Mouse (Mus musculus): ENCODE data around the gene Casq1. TPM values are rescaled to one million over a fixed set of nuclear protein-coding genes. Genes with fewer than 3 reads are reported as not detected.
A peak's percentile ranks its signal among the peaks of the same experiment; 100 is the strongest.
"Not testable (repeated sequence)": the region's sequence is repeated elsewhere in the genome, so short reads cannot be mapped to it uniquely, and the experiment has no call there.

Casq1 gene
- total RNA-seq (2015) (not detected in 2 replicates), total RNA-seq (2017) (not detected in 2 replicates)

- no peak for ATAC-seq (ENCODE audit: poor library complexity, severe bottlenecking)
Measured at GRCm38 (mm10) chr1:172219451-172220406, at the start of gene Casq1. TSS of gene Casq1 (minus strand) at chr1:172219868.

DNA sequence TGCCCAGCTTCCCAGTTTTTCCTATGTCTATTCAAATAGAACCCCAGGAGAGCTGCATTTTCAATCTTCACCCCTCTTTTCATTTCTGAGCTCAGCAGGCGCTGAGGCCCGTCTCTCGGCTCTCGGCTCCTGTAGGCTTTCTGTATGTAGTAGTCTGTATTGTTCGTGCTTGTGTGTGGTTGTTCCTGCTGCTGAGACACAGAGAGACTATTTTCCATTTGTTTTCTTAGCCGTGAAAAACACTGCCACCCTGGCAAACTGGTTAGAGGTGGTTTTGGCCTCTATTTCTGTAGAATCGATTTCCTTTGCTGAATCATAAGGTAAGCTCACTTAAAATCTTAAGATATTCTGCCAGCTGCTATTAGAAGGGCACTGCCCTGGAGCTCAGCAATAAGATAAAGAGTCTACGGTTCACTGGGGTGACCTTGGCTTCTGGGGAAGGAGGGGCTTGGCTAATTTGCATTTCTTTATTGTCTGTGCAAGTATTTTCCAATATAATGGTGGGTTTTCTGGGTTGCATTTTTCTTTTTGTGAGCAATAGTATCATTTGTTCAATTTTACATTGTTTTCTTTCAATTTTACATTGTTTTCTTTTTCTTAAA, 41.9 kb upstream of the Casq1 start, which contains the start of gene Igsf8:
Gene Igsf8 (plus strand): TSS at position 165 of the 602 bp plus-strand sequence.
- ATAC-seq (ENCODE audit: poor library complexity, severe bottlenecking): no peak

DNA sequence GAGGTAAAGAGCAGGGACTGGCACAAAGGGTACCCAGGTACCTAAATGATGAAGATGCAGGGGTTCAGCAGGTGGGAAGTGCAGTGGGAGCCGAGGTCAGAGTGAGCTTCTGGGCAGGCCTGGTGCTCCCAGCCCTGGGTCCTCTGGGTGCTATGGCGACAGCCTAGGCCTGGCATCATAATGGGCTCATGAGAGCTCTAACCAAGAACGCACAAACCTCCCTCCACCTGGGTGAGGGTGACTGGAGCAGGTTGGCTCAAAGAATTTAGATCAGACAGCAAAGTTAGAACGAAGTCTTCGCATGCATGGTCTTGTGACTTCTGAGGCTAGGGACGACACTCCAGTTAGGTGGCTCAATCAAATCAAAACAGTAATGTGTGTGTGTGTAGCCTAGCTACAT, 38.6 kb upstream of the Casq1 start, which contains the start of gene Atp1a4:
Gene Atp1a4 (minus strand): TSS at position 101 of the 400 bp plus-strand sequence.
- ATAC-seq (ENCODE audit: poor library complexity, severe bottlenecking): no peak

DNA sequence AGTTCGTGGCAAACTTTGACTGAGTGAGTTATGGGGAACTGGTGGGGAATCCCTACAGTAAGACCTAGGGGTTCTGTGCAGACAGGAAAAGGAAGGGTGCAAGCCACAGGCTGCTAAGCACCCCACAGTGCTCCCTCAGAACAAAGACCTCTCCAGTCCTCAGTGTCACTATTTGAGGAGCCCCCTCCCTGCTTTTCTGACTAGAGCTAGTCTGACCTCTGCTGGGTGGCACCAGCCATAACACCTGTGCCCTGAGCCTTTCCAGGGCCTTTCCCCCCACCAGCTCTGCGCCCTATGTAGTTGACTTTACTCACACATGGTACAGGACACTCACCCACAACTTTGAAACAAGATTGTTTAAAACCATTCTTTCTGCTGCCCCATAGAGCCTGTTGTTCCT, 28.0 kb upstream of the Casq1 start:
- peak; percentile 21; the same call in 1 of the 2 replicates for ATAC-seq (ENCODE audit: poor library complexity, severe bottlenecking)

- ATAC-seq (ENCODE audit: poor library complexity, severe bottlenecking): no peak
Measured at GRCm38 (mm10) chr1:172247216-172247615, 27.5 kb upstream of the Casq1 start.

DNA sequence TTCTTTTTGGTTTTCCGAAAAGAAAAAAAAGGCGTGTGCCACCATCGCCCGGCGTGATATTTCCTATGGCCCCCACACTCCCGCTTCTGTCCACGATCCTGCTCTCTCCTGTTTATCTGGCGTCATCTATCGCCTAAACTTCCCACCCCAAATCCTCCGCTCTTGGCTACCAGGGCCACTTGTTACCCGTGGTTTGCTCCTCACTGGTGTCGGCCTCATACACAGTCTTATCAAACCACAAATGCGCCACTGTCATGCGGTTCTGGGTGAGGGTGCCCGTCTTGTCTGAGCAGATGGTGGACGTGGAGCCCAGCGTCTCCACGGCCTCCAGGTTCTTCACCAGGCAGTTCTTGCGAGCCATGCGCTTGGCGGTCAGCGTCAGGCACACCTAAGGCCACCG, 25.0 kb upstream of the Casq1 start:
- not testable (repeated sequence) for ATAC-seq (ENCODE audit: poor library complexity, severe bottlenecking)

DNA sequence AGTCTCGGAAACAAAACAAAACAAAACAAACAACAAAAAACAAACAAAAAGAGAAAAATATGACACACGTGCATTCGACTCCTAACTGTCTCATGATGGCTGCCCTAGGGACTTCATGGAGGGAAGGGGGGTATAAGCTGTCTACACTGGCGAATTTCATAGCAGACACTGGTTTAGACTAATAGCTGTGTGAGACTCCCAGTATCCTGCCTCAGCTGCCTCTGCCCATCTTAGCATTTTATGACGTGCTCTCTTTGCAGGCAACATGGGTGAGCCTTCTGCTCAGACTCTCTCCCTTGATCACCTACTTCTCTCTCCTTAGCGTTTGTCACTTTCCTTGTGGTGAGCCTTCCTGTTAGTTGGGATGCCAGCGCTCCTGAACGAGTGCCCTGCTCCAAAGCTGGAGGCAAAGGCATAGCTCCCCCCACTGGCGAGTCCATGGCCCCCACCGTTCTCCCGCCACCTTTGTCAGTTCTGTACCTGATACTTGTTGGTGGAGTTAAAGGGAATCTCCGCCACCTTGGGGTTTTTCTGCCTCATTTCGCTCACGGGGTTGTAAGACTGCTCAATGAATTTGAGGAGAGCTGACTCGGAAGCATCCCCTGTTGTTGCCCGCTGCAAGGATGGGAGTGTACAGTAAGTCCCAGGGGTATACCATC, 24.0 kb upstream of the Casq1 start:
- ATAC-seq (ENCODE audit: poor library complexity, severe bottlenecking): no peak

DNA sequence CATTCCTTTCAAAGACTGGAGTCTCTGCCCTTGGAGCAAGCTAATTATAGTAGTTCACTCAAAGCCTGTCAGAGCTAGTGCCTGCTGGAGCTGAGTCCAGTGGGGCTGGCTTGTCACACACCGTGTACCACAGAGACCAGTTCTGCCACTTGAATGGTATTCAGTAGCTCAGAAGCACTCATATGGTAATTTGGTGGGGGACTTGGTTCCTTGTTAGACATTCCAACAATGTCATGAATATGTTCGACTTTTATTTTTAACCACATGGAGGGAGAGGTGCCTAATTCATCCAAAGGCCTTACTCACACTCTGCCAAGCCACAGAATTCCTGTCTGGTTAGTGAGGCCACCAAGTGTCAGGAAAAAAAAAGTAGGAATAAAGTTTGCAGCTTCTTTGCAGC, 22.7 kb upstream of the Casq1 start:
- ATAC-seq (ENCODE audit: poor library complexity, severe bottlenecking): no peak

DNA sequence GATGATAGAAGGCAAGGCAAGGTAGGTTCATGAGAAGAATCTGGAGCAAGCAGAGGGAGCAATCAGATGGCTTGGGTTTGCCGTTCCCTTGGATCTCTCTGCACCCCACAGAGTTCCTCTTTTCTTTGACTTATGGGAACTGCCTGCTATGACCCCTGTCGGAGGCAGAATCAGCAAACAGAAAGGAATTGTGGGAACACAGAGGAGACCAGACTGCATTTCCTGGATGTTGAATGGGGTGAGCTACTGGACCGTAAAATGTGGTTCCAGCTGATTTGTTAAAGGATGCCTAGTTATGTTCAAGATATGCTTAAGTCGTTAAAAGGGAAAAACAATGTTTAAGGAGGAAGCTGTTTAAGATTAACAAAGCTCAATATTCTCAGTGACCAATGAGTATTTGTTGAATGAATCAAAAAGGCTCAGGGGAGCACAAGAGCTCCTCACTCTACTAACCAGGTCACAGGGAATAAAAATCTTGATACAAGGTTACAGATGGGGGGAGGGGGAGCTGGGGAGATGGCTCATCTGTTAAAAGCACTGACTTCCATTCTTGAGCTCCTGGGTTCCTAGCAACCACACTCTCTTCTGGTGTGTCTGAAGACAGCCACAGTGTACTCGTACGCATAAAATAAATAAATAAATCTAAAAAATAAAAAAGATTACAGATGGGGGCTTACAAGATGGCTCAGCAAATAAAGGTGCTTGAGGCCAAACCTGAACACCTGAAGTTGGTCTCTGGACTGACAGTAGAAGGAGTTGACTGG, 21.5 kb upstream of the Casq1 start:
- peak; percentile 72 for ATAC-seq (ENCODE audit: poor library complexity, severe bottlenecking)

- no peak for ATAC-seq (ENCODE audit: poor library complexity, severe bottlenecking)
Measured at GRCm38 (mm10) chr1:172229215-172229614, 9.5 kb upstream of the Casq1 start.

GRCm38 (mm10) chr1:172228209-172228608, 8.5 kb upstream of the Casq1 start:
- ATAC-seq (ENCODE audit: poor library complexity, severe bottlenecking): no peak

DNA sequence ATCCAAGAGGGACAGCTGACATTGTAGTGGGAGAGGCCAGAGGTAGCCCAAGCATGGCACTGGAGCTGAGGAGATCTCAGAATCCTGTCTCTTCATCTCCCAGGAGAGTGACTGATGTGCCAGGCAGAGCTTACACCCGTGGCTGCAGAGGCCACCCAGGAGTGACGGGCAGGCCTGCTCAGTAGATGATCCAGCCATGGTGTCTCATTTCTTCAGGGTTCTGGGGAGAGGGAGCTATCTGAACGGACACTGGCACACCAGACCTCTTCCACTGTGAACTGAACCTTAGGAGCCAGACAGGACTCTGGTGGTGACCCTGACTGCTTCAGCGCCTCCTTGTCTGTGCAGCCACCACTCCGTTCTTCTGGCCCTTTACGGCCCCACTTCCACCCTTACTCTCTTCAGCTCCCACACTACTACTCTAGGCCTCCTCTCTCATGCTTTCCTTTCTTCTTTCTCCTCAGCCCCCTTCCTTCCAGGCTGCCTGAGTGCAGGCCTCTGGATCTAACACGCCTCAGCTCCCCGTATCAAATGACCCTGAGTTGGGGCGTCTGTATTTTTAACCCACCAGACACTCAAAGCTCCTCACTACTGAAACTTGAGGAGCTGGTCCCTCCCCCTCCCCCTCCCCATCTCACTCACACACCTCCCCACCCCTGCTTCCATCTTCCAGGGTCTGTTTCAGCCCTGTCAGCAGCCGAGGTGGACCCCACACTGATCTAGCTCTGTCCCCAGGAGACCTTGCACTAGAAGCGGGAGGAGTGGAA, 1.8 kb upstream of the Casq1 start:
- ATAC-seq (ENCODE audit: poor library complexity, severe bottlenecking): no peak

DNA sequence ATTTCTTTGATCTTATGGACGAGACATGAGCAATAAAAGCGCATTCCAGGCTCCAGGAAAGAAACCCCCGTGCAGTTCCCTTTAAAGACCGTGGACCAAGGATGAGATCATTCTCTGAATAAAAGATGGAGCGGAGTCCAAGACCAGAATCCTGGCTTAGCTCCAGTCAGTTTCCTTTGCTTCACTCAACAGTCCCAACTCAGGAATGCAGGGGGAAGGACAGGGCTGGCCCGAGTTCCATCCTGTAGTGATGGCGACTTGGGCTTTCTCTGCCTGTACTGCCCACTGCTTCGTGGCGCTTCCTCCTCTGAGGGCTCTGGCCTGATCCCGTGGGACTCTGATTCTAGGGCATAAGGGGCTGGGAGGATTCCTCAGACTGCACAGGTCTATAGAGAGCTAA, 746 bp upstream of the Casq1 start:
- ATAC-seq (ENCODE audit: poor library complexity, severe bottlenecking): no peak

- ATAC-seq (ENCODE audit: poor library complexity, severe bottlenecking): no peak
Measured at GRCm38 (mm10) chr1:172218164-172218910, 1.3 kb downstream of the Casq1 start.

DNA sequence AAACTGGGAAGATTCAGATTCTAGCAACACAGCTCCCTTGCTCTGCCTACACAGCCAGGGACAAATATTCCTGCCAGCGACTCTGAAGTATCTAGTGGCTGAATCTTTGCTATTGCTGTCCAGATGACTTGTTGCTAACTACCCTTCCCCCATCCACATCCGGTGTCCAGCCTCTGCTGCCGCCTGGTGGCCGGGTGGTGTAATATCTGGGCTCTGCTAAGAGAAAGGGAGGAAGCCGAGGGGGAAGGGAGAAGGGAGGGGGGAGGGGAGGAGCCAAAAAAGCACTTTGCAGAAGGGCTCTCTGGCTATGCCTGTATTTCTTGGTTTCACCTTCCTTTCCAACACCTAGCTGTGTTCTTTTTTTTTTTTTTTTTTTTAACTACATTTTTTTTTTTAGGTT, 2.5 kb downstream of the Casq1 start:
- peak; percentile 100 for ATAC-seq (ENCODE audit: poor library complexity, severe bottlenecking)

DNA sequence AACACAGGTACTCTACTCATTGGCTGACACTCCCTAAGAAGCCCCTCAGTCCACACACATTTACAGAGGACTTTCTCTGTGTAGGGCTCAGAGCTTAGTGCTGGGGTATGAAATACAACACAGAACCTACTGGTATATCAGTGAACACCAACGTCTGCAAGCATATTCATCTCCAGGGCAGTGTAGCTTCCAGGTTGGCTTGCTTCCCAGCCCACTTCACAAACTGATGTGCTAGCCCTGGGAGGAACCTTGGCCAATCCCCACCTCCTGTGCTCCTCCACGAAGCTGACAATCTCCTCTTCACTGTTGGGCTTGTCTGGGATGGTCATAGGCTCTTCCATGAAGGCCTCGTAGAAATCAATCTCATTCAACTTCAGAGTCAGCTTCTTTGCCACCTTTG, 4.9 kb downstream of the Casq1 start:
- no peak for ATAC-seq (ENCODE audit: poor library complexity, severe bottlenecking)

DNA sequence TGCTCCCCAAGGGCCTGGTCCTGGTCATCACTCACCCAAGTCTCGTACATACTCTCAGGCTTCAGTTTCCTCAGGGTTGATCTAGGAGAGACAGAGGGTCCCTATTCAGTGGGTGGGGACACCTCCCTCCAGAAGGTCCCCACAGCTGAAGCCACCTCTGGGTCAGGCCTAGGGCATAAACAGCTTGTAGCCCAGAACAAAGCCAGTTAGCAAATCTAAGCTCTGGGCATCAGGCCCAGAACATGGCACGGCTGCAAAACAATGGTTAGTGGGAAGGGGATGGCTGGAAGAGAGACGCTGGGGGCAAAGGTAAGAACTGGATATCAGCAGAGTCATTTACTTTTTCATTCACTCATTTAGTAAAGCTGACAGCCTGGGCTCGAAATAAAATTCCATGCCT, 5.9 kb downstream of the Casq1 start:
- no peak for ATAC-seq (ENCODE audit: poor library complexity, severe bottlenecking)

- ATAC-seq (ENCODE audit: poor library complexity, severe bottlenecking): no peak
Measured at GRCm38 (mm10) chr1:172212776-172213175, 6.9 kb downstream of the Casq1 start.

DNA sequence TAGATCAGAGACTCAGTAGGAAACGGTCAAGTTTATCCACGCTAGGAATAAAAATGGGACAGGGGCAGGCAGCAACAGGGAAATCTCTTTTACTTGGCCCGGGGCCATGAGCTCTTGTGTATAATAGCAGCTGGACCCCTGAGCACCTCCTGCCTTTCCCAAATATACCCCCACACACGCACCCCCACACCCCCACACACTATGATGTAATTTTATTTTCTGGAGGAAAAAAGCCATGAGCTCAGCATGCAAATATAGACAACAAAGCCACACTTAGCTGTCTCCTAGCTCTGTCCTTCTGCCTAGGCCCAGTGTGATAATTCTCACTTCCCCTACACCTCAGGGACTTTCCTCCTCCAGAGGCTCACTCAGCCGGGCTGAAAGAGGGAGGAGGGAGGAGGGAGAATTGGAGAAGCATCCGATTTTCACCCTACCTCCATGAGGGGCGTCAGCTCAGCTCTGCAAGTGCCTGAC, 12.5 kb downstream of the Casq1 start:
- ATAC-seq (ENCODE audit: poor library complexity, severe bottlenecking): peak; percentile 67
